Mouse (Mus musculus) bone marrow, adult 2 months (tissue): Measurements from ENCODE around the gene Parp14.

Experiments
- CTCF ChIP-seq: fragments of 200-500 bp; IDR thresholded peaks from 2 replicates; pipeline ENCODE4 v1.5.1; 2011; ENCODE audit warnings: low read length, control low read depth; ENCODE audit not compliant: control insufficient read depth, insufficient read depth
- POLR2A ChIP-seq: fragments of 200-500 bp; IDR thresholded peaks from 2 replicates; pipeline ENCODE4 v1.6.1; 2011; ENCODE audit warnings: low read depth, mild to moderate bottlenecking, control low read depth, low read length, borderline replicate concordance; ENCODE audit not compliant: control insufficient read depth

DNA sequence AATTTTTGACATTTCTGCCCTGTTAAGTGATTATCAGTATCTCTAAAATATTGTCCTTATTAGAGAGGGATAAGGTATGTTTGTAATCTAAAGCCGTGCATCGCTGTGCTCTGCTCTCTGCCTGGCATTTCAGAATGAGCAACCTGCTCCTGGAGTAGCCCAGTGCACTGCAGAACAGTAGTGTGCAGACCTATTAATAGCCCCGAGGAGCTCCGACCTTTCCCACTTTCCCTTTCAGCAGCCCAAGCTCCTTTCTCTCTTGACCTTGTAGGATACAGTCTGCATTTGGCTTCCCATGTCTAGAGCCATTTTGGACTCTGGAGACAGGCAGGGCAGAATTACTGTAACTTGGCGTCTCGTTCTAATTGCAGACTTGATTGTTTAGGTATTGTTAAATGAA, 83.0 kb downstream of the Parp14 start:
- no peak for TF ChIP-seq POLR2A
- TF ChIP-seq CTCF, result no peak
